Mouse (Mus musculus) spleen, adult 2 months (tissue): ENCODE data around the gene Cmtr1. TPM values are rescaled to one million over a fixed set of nuclear protein-coding genes. Genes with fewer than 3 reads are reported as not detected.

ENCODE experiments used
- DNase-seq, 2 experiments: peaks; one replicate each; pipeline versions ENCODE4 v3.0.0 to v3.0.0-alpha.2; 2012 to 2021; ENCODE audit warnings: low spot score in 2 of 2, low read depth in 1 of 2
- H3K27ac ChIP-seq: fragments of 200-500 bp; 2 replicates; pipeline ENCODE4 v1.5.1; 2012; ENCODE audit warnings: low read length, inconsistent platforms; ENCODE audit not compliant: insufficient read depth
- H3K27me3 ChIP-seq: fragments of 200-500 bp; 2 replicates; pipeline ENCODE4 v1.6.1; 2012; ENCODE audit warnings: mild to moderate bottlenecking, moderate library complexity, low read length, inconsistent platforms; ENCODE audit not compliant: control insufficient read depth, insufficient read depth
- H3K36me3 ChIP-seq: fragments of 200-500 bp; 2 replicates; pipeline ENCODE4 v1.6.1; 2012; ENCODE audit warnings: mild to moderate bottlenecking, low read length, inconsistent platforms; ENCODE audit not compliant: control insufficient read depth, insufficient read depth
- H3K4me1 ChIP-seq: fragments of 200-500 bp; 2 replicates; pipeline ENCODE4 v1.6.1; 2011; ENCODE audit warnings: inconsistent platforms; ENCODE audit not compliant: control insufficient read depth, insufficient read depth, insufficient read length
- H3K4me3 ChIP-seq: fragments of 200-500 bp; 2 replicates; pipeline ENCODE4 v1.5.1; 2011; ENCODE audit warnings: mild to moderate bottlenecking, inconsistent platforms; ENCODE audit not compliant: insufficient read depth, insufficient read length; ENCODE audit errors: extremely low read depth
- CTCF ChIP-seq: fragments of 200-500 bp; IDR thresholded peaks from 2 replicates; pipeline ENCODE4 v1.5.1; 2011; ENCODE audit warnings: mild to moderate bottlenecking, inconsistent platforms; ENCODE audit not compliant: insufficient read depth, insufficient read length, insufficient replicate concordance; ENCODE audit errors: extremely low read depth
- POLR2A ChIP-seq: fragments of 200-500 bp; IDR thresholded peaks from 2 replicates; pipeline ENCODE4 v1.6.1; 2011; ENCODE audit warnings: low read depth, low read length, inconsistent platforms
- WGBS: fragments of 180-500 bp; shearing (Covaris S2); methylation state at CpG from one replicate; pipeline ENCODE4 v1.1.7; 2018; 5-methylcytosine and 5-hydroxymethylcytosine counted together
- polyA plus RNA-seq: library from polyadenylated mRNA; depleted of rRNA; stranded (reverse); fragments of >200 nt; gene quantifications from 2 replicates; pipeline ENCODE4 v1.2.3, GENCODE M21; 2012

The Cmtr1 gene
- polyA plus RNA-seq, 1 experiment = 34.3 TPM

DNA sequence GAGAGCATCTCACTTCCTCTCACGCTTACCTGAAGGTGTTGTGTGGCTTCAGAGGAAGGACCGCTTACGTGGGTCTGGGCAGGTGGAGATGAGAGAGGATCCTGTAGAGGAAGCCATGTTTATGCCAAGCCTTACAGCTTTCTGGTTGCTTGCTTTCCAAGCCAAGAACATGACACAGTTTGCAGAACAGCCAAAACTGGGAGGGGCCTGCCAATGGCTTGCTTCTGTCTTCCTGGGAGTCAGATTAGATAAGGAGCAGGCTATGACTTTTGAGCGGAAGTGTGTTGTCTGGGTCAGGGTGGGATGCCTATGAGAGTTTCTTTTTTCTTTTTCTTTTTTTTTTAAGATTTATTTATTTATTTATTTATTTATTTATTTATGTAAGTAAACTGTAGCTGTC is 23.0 kb upstream of the Cmtr1 start:
- Histone ChIP-seq H3K27ac (no peak overlapping the region), H3K36me3 (peaks cover 43% of the 10 kb centered on the region), H3K27me3 (no peaks in the 10 kb centered on the region), H3K4me1 (no peaks in the 10 kb centered on the region), H3K4me3 (no peak overlapping the region)
- 90% methylated on average over 4 of the region's 4 CpGs for WGBS
- no peak for TF ChIP-seq POLR2A
- TF ChIP-seq CTCF = no peak
- DNase-seq = no peak

DNA sequence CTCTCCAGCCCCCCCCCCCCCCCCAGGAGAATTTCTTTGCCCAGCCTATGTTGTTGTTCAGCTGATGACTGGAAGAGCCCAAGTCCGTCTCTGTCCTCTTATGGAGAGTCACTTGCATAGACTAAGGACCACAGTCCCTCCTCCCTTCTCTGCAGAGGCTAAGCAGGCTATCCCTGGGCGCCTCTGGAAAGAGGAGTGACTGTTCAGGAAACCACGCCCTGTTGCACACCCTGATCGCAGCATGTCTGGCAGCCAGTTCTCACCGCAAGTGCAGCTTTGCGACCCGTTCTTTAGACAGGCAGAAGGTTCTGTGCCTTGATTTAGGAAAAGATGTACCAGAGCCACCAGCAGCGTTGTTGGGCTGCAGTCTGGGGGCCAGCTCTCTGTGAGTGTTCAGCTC is 22.5 kb upstream of the Cmtr1 start:
- TF ChIP-seq CTCF (no peak), POLR2A (no peak)
- WGBS = 76% methylated on average over 8 of the region's 8 CpGs
- DNase-seq = peak in 1 of 2 experiments; percentile 30
- no peak overlapping the region for H3K27ac ChIP-seq
- H3K27me3 ChIP-seq = no peaks in the 10 kb centered on the region
- no peaks in the 10 kb centered on the region for H3K4me1 ChIP-seq
- peaks cover 40% of the 10 kb centered on the region for H3K36me3 ChIP-seq
- H3K4me3 ChIP-seq = no peak overlapping the region

DNA sequence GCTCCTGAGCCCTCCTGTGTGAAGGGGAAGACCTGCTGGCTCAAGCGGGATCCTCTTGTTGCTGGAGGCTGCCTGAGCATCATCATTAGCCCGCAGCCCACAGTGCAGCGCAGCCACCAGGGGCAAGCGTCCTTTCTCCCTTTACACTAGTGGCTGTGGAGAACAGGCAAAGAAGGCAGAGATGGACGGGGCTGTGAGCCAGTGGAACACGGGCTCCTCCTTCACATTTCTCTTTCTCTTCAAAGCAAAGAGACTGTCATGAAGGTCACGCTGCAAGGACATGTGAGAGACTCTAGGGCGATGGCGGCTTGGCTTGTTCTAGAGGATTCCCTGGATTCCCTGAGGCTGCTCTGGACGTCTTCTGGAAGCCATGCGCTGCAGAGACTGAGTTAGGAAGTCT is 19.4 kb upstream of the Cmtr1 start:
- no peak for DNase-seq
- Histone ChIP-seq H3K36me3 (peaks cover 26% of the 10 kb centered on the region), H3K4me1 (no peaks in the 10 kb centered on the region), H3K27me3 (no peaks in the 10 kb centered on the region), H3K27ac (no peak overlapping the region), H3K4me3 (no peak overlapping the region)
- no peak for TF ChIP-seq POLR2A
- no peak for TF ChIP-seq CTCF
- 93% methylated on average over 11 of the region's 11 CpGs for WGBS

DNA sequence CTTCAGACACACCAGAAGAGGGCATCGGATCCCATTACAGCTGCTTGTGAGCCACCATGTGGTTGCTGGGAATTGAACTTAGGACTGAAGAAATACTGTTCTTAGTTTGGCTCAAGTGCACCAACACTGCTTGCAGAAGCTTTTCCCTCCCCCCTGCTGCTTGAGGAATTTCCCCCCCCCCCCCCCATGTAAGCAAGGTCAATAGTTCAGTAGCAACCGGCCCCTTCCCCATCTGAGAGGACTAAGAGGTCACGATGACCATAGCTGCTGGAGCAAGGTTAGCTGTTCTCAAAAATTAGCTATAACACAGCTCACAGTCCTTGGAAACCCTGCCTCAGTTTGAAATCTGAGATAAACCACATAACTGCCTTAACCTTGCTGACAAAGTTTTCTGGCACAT is 18.2 kb upstream of the Cmtr1 start:
- 86% methylated on average over 3 of the region's 3 CpGs for WGBS

DNA sequence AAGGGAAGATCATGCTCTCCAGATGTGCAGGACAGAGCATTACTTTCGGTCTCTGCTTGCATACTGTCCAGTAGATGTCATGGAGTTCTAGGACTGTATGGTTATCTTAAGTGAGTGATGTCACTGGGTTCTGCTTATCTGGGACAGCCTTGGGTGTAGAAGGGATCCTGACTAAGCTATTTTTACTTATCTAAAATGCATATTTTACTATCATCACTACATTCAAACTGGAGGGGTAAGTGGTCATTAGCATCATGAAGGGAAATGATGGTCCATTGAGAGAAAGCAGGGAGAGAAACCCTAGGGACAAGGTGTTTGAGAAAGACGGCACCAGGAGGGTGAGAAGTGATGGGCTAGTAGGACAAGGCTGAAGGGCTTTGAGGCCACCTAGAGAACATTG is 2.1 kb upstream of the Cmtr1 start:
- Histone ChIP-seq H3K27ac (no peak overlapping the region; the same call in 1 of the 2 replicates), H3K4me3 (no peak overlapping the region), H3K36me3 (0 out of 2 replicates have a peak, but pooled peaks cover 1% of the 10 kb centered on the region), H3K4me1 (peaks cover 2% of the 10 kb centered on the region; the same call in 1 of the 2 replicates), H3K27me3 (no peaks in the 10 kb centered on the region; the same call in 1 of the 2 replicates)
- 88% methylated on average over 2 of the region's 2 CpGs for WGBS
- TF ChIP-seq CTCF (no peak), POLR2A (no peak)
- no peak for DNase-seq

More for the DNA sequence above, 18.2 kb upstream of the Cmtr1 start:
- Histone ChIP-seq H3K27ac (no peak overlapping the region), H3K4me3 (no peak overlapping the region), H3K4me1 (no peaks in the 10 kb centered on the region), H3K36me3 (peaks cover 17% of the 10 kb centered on the region), H3K27me3 (no peaks in the 10 kb centered on the region)
- no peak for TF ChIP-seq CTCF
- DNase-seq = no peak

DNA sequence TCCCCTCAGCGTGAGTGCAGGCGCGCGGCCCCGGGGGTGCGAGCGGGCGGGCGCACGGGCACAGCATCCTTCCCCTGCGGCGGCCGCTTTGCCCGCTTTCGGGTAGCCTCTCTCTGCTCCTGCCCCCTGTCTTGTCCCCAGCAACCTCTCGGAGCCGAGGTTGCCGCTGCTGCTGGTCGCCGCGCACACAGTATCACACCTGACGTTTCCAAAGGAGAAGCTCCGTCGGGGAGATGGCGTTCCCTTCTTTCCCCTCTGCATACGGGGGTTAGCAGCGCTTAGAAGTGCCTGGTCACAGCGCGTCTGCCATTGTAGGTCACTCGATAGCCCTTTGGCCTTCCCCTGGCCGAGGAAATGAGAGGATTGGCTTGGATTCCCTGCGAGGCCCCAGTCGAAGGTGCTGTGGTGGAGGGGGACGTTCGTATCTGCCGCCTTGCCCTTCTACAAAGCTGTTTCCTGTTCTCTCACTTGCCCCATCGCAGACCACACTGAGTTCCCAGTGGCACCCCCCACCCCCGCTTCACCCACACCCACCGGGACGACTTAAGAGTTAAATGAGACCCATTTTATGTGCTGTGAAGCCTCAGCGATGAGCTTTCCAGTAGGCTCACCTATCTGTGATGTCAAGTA is 482 bp downstream of the Cmtr1 start:
- Histone ChIP-seq H3K4me1 (peaks cover 2% of the 10 kb centered on the region; the same call in 1 of the 2 replicates), H3K27me3 (no peaks in the 10 kb centered on the region; the same call in 1 of the 2 replicates), H3K4me3 (peak overlapping the region; percentile 98), H3K27ac (peak overlapping the region; percentile 94), H3K36me3 (peaks cover 7% of the 10 kb centered on the region; the same call in 1 of the 2 replicates)
- TF ChIP-seq POLR2A = no peak
- no peak for DNase-seq
- whole genome bisulfite sequencing = under 1% methylated on average over 30 of the region's 41 CpGs

DNA sequence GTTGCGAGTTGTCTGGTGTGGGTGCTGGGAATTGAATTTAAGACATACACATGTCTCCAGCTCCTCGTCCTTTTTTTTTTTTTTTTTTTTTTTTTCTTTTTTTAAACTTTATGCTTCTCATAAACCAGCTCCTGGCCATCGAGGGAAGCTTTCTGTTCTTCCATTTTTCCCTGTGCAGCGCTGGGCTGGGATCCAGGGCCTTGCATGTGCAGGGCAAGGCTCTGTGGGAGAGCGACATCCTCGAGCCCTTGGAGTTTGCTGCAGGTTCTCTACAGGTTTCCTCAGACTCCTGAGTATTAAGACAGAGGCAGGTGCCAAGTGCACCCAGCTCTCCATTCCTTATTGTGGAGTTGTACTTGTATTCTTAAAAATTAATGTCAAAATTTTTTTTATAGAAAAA is 1.8 kb downstream of the Cmtr1 start:
- no peak overlapping the region for H3K4me3 ChIP-seq
- H3K27ac ChIP-seq = no peak overlapping the region
- TF ChIP-seq CTCF (no peak), POLR2A (no peak)
- peaks cover 11% of the 10 kb centered on the region for H3K36me3 ChIP-seq
- peaks cover 2% of the 10 kb centered on the region; the same call in 1 of the 2 replicates for H3K4me1 ChIP-seq
- 89% methylated on average over 6 of the region's 6 CpGs for WGBS
- no peaks in the 10 kb centered on the region; the same call in 1 of the 2 replicates for H3K27me3 ChIP-seq
- DNase-seq = no peak
